Mouse (Mus musculus) Patski (cell line): ENCODE data around the gene Gm17334. TPM values are rescaled to one million over a fixed set of nuclear protein-coding genes. Genes with fewer than 3 reads are reported as not detected.

Source experiments
- ATAC-seq: fragments of 100-300 bp; one replicate; pipeline ENCODE4 v1.8.0; 2021
- CTCF ChIA-PET: fragments of 350-600 bp; sonication (Branson Sonifier 250); formaldehyde crosslinking; loops from one replicate; lab custom pipeline; 2022; ENCODE audit warnings: inconsistent platforms; lab: Charles Lee
- POLR2A ChIA-PET: fragments of 350-600 bp; sonication (Branson Sonifier 250); formaldehyde crosslinking; loops from one replicate; lab custom pipeline; 2022; ENCODE audit warnings: antibody characterized with exemption, inconsistent platforms; lab: Charles Lee
- DNase-seq: peaks from one replicate; pipeline ENCODE4 v3.0.0-alpha.2; 2011; ENCODE audit warnings: low read depth, low spot score
- H3K27me3 ChIP-seq: fragments of 371-371 bp; one replicate; pipeline ENCODE4 v1.5.1; 2021
- CTCF ChIP-seq: fragments of 100-300 bp; IDR thresholded peaks from one replicate; pipeline ENCODE4 v1.5.1; 2021
- in situ Hi-C: fragments of 300-500 bp; cut with MboI; formaldehyde crosslinking; loops from 3 replicates; pipeline ENCODE4 v1.11.1; 2018; ENCODE audit warnings: low pct_unique_long_range_greater_than_20kb, mixed read lengths
- polyA plus RNA-seq: library from polyadenylated mRNA; unstranded; gene quantifications from one replicate; pipeline ENCODE4 v1.2.3, GENCODE M21; 2021

Gene Gm17334
- polyA plus RNA-seq, 1 experiment from 2014 or later = 0.44 TPM

DNA sequence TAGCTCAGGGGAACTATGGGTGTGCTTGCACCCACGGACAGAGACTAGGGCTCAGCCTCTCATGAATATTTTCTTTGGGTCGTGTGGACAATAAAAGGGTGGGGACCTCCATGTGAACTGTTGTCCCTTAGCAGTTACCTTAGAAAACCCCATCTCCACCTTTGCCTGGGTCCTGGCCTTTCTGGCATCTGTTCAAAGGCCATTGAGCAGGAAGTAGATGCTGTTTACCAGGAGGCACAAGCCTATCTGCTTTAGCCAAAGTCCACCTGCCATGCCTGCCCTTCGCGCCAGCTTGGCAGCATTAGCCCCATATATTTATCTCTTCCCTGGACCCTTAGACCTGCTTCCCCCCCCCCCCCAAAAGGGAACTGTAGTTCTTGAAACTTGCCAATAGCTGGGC is 15.4 kb downstream of the Gm17334 start:
- DNase-seq (no peak), ATAC-seq (no peak)
- CTCF ChIA-PET = interaction anchor here (0.8 to 3.3 kb wide), 6 partner anchors 20 to 97 kb away, joined by 3 to 29 read pairs (median 4); no protein-coding TSS in a partner anchor
- no peak for TF ChIP-seq CTCF
- no peaks in the 10 kb centered on the region for H3K27me3 ChIP-seq
- POLR2A ChIA-PET = interaction anchor here (0.5 kb wide), 1 partner anchor 22 kb away, joined by 3 read pairs; no protein-coding TSS in a partner anchor
- in situ Hi-C loops = no loop called here

DNA sequence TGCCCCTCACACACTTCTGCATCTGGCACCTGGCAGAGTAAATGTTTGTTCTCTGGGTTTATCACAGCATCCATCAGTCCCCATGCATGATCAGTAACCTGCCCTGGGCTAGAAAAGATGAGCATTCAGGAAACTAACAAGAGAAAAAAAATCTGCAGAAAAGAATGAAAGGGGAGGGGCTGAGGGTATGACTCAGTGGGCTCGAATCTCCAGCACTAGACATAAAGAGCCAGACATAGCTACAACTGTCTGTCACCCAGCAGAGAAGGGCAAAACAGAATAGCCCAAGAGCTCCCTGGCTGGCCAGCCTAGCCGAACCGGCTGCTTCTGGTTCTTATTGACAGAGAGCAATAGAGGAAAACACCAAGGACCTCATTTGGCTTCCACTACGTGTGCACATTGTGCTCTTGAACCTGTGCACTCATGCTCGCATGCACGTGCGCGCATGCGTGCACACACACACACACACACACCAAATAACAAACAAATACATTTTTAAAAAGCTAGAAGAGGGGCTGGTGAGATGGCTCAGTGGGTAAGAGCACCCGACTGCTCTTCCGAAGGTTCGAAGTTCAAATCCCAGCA is 17.9 kb downstream of the Gm17334 start:
- CTCF ChIA-PET = interaction anchor here (0.9 to 3.0 kb wide), 3 partner anchors 18 to 102 kb away, joined by 3 to 15 read pairs (median 6); no protein-coding TSS in a partner anchor
- in situ Hi-C loops = no loop called here
- POLR2A ChIA-PET = no interaction called here

DNA sequence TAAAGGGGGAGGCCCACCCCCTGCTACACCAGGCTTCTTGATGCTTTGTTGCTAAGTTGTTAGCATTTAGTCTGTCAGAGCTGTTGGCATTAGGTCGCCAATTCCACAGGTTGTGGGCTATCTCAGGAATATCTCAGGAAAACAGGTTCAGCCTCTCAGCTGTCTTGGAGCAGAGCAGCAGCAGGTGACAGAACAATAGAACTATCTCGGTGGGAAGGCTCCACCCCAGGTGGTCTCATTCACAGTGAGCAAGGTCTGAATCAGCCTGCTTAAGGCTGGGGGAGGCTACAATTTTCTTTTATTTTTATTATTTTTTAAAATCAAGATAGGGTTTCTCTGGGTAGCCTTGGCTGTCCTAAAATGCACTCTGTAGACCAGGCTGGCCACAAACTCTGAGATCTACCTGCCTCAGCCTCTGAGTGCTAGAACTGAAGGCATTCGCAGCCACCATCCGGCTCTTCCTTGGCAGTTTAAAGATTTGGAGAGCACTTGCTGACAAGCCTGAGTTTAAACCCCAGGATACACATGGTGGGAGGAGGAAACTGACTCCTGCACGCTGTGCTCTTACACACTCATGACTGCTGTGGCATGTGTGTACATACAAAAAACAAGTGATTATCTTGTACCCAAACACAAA is 23.2 kb downstream of the Gm17334 start:
- H3K27me3 ChIP-seq = no peaks in the 10 kb centered on the region
- ChIA-PET POLR2A (no interaction called here), CTCF (no interaction called here)
- TF ChIP-seq CTCF = no peak
- ATAC-seq (no peak), DNase-seq (no peak)
- in situ Hi-C loops = loop anchor here (5.0 to 25.0 kb wide), 2 partner anchors 102 to 512 kb away; partner anchors contain the start of gene Il3

More for the DNA sequence above, 17.9 kb downstream of the Gm17334 start:
- H3K27me3 ChIP-seq = no peaks in the 10 kb centered on the region
- ATAC-seq (peak; percentile 57), DNase-seq (no peak)
- TF ChIP-seq CTCF = no peak

GRCm38 (mm10) chr11:53749306-53749705 is 23.7 kb downstream of the Gm17334 start:
- ATAC-seq (no peak), DNase-seq (no peak)
- in situ Hi-C loops = loop anchor here (25.0 kb wide), 1 partner anchor 513 kb away; the partner anchor contains the start of gene Il3
- ChIA-PET CTCF (no interaction called here), POLR2A (no interaction called here)
- TF ChIP-seq CTCF = no peak
- no peaks in the 10 kb centered on the region for H3K27me3 ChIP-seq

DNA sequence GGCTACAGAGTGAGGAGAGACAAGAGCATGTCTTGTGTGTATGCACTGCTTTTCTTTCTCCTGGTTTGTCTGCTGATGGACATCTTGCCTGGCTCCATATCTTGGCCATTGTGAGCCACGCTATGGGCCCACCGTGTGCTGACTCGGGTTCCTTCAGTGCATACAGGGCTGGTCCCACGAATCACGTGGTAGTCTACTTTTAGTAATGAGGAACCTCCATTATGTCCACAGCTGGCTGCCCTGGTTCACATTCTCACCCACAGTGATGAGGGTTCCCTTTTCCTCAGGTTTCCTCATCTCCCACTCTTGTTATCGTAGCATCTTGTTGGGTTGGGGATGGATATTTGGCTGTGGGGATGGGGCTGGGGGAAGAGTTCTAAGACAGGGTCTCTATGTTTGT is 24.4 kb downstream of the Gm17334 start:
- no peak for TF ChIP-seq CTCF
- no peaks in the 10 kb centered on the region for H3K27me3 ChIP-seq
- DNase-seq = no peak
- ATAC-seq = no peak
- in situ Hi-C loops = loop anchor here (25.0 kb wide), 1 partner anchor 514 kb away; the partner anchor contains the start of gene Il3
- ChIA-PET POLR2A (no interaction called here), CTCF (no interaction called here)

- CTCF ChIA-PET = no interaction called here
- no peak for TF ChIP-seq CTCF
- H3K27me3 ChIP-seq = no peaks in the 10 kb centered on the region
- ATAC-seq (no peak), DNase-seq (no peak)
- in situ Hi-C loops = loop anchor here (25.0 kb wide), 1 partner anchor 514 kb away; the partner anchor contains the start of gene Il3
- POLR2A ChIA-PET = no interaction called here
Measured at GRCm38 (mm10) chr11:53747985-53748384, 25.0 kb downstream of the Gm17334 start.

DNA sequence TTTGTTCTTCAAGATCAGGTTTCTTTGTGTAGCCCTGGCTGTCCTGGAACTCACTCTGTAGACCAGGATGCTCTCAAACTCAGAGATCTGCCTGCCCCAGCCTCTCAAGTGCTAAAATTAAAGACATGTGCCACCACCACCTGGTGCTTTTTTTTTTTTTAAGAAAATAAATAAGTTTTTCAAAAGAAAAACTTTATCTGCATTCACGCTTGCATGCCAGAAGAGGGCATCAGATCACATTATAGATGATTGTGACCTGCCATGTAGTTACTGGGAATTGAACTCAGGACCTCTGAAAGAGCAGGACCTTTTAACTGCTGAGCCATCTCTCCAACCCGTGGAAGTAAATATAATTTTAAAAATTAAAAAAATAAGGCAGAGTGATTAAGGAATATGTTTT is 27.7 kb downstream of the Gm17334 start:
- in situ Hi-C loops = loop anchor here (25.0 kb wide), 1 partner anchor 517 kb away; the partner anchor contains the start of gene Il3
- POLR2A ChIA-PET = no interaction called here
- ATAC-seq (no peak), DNase-seq (no peak)
- H3K27me3 ChIP-seq = no peaks in the 10 kb centered on the region
- TF ChIP-seq CTCF = peak; percentile 45
- CTCF ChIA-PET = interaction anchor here (2.1 kb wide), 1 partner anchor 105 kb away, joined by 12 read pairs; no protein-coding TSS in a partner anchor

GRCm38 (mm10) chr11:53742353-53742752 is 30.6 kb downstream of the Gm17334 start:
- TF ChIP-seq CTCF = no peak
- ATAC-seq = no peak
- CTCF ChIA-PET = interaction anchor here (0.6 to 1.7 kb wide), 3 partner anchors 31 to 115 kb away, joined by 3 to 9 read pairs (median 3); no protein-coding TSS in a partner anchor
- no peak for DNase-seq
- in situ Hi-C loops = loop anchor here (25.0 kb wide), 1 partner anchor 520 kb away; the partner anchor contains the start of gene Il3
- no peaks in the 10 kb centered on the region for H3K27me3 ChIP-seq
- POLR2A ChIA-PET = no interaction called here

DNA sequence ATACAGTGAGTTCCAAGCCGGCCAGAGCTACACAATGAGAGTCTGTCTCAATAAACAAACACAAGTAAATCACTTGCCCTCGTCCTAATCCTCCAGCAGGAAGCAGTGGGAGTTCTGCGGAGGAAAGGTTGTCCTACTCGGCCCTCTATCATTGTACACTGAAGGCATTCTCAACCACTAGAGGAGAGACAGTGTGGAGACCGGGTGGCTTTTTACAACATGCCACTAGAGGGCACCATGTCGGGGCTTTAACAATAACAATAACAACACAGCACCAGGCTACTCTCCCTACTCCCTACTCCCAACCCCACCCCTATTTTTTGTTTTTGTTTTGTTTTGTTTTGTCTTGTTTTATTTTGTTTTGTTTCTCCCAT is 35.4 kb downstream of the Gm17334 start:
- DNase-seq = no peak
- peak; percentile 66 for TF ChIP-seq CTCF
- H3K27me3 ChIP-seq = no peaks in the 10 kb centered on the region
- in situ Hi-C loops = loop anchor here (25.0 kb wide), 1 partner anchor 525 kb away; the partner anchor contains the start of gene Il3
- CTCF ChIA-PET = interaction anchor here (0.8 to 3.4 kb wide), 20 partner anchors 10 to 267 kb away, joined by 3 to 30 read pairs (median 4); partner anchors contain the start of genes Gm9837 and Rad50
- POLR2A ChIA-PET = interaction anchor here (0.6 to 0.7 kb wide), 2 partner anchors 102 to 201 kb away, joined by 3 to 4 read pairs; no protein-coding TSS in a partner anchor
- ATAC-seq = peak; percentile 47

- POLR2A ChIA-PET = interaction anchor here (0.7 kb wide), 1 partner anchor 101 kb away, joined by 4 read pairs; no protein-coding TSS in a partner anchor
- ATAC-seq (peak; percentile 21), DNase-seq (no peak)
- in situ Hi-C loops = loop anchor here (25.0 kb wide), 1 partner anchor 525 kb away; the partner anchor contains the start of gene Il3
- CTCF ChIA-PET = interaction anchor here (0.8 to 3.4 kb wide), 20 partner anchors 9 to 267 kb away, joined by 3 to 30 read pairs (median 4); partner anchors contain the start of genes Gm9837 and Rad50
- TF ChIP-seq CTCF = peak; percentile 66
- H3K27me3 ChIP-seq = no peaks in the 10 kb centered on the region
Measured at GRCm38 (mm10) chr11:53736771-53737572, 36.0 kb downstream of the Gm17334 start.
